Mouse (Mus musculus) olfactory bulb, adult 2 months (tissue): Measurements from ENCODE around the gene Tmem145. TPM values are rescaled to one million over a fixed set of nuclear protein-coding genes. Genes with fewer than 3 reads are reported as not detected.
"Not testable (repeated sequence)": the region's sequence is repeated elsewhere in the genome, so short reads cannot be mapped to it uniquely, and the experiment has no call there.

Source experiments
- H3K27ac ChIP-seq: fragments of 200-500 bp; 2 replicates; pipeline ENCODE4 v1.5.1; 2012; ENCODE audit warnings: low read depth, low read length; ENCODE audit not compliant: insufficient read depth
- H3K4me1 ChIP-seq: fragments of 200-500 bp; 2 replicates; pipeline ENCODE4 v1.6.1; 2012; ENCODE audit warnings: low read length; ENCODE audit not compliant: control insufficient read depth, insufficient read depth
- H3K4me3 ChIP-seq: fragments of 200-500 bp; 2 replicates; pipeline ENCODE4 v1.5.1; 2012; ENCODE audit warnings: mild to moderate bottlenecking, low read depth, low read length, moderate library complexity; ENCODE audit not compliant: insufficient read depth
- CTCF ChIP-seq: fragments of 200-500 bp; IDR thresholded peaks from 2 replicates; pipeline ENCODE4 v1.5.1; 2012; ENCODE audit warnings: low read depth, mild to moderate bottlenecking, low read length, moderate library complexity; ENCODE audit not compliant: insufficient read depth
- POLR2A ChIP-seq: fragments of 200-500 bp; IDR thresholded peaks from 2 replicates; pipeline ENCODE4 v1.6.1; 2012; ENCODE audit warnings: mild to moderate bottlenecking, low read depth, low read length, moderate library complexity; ENCODE audit not compliant: insufficient read depth
- WGBS: fragments of 180-500 bp; shearing (Covaris S2); methylation state at CpG from one replicate; pipeline ENCODE4 v1.1.7; 2018; 5-methylcytosine and 5-hydroxymethylcytosine counted together
- polyA plus RNA-seq: library from polyadenylated mRNA; stranded (reverse); fragments of >200 nt; gene quantifications from 2 replicates; pipeline ENCODE4 v1.2.4, GENCODE M21; 2012; ENCODE audit warnings: low replicate concordance; ENCODE audit not compliant: missing spikeins, insufficient read depth, insufficient read length

Tmem145 gene
- polyA plus RNA-seq, result not detected in 2 replicates

GRCm38 (mm10) chr7:25305956-25306613 is at the start of gene Tmem145:
Gene Tmem145, plus strand, starts transcription at chr7:25306106.
- WGBS, result under 1% methylated on average over 47 of the region's 47 CpGs
- Histone ChIP-seq H3K4me1 (peaks cover 8% of the 10 kb centered on the region; the same call in 1 of the 2 replicates), H3K27ac (no peak within 1 kb of the TSS), H3K4me3 (peak within 1 kb of the TSS; percentile 81)
- TF ChIP-seq POLR2A (peak; percentile 71), CTCF (0 out of 2 replicates have a peak, but pooled peaks have one; percentile 33)

- H3K4me3 ChIP-seq, result no peak overlapping the region
- H3K4me1 ChIP-seq, result peaks cover under 1% of the 10 kb centered on the region
- no peak overlapping the region for H3K27ac ChIP-seq
- no peak for TF ChIP-seq CTCF
- no peak for TF ChIP-seq POLR2A
- WGBS, result 72% methylated on average over 1 of the region's 1 CpGs
These were observed 44.0 kb upstream of the Tmem145 start for GRCm38 (mm10) chr7:25261896-25262295.

DNA sequence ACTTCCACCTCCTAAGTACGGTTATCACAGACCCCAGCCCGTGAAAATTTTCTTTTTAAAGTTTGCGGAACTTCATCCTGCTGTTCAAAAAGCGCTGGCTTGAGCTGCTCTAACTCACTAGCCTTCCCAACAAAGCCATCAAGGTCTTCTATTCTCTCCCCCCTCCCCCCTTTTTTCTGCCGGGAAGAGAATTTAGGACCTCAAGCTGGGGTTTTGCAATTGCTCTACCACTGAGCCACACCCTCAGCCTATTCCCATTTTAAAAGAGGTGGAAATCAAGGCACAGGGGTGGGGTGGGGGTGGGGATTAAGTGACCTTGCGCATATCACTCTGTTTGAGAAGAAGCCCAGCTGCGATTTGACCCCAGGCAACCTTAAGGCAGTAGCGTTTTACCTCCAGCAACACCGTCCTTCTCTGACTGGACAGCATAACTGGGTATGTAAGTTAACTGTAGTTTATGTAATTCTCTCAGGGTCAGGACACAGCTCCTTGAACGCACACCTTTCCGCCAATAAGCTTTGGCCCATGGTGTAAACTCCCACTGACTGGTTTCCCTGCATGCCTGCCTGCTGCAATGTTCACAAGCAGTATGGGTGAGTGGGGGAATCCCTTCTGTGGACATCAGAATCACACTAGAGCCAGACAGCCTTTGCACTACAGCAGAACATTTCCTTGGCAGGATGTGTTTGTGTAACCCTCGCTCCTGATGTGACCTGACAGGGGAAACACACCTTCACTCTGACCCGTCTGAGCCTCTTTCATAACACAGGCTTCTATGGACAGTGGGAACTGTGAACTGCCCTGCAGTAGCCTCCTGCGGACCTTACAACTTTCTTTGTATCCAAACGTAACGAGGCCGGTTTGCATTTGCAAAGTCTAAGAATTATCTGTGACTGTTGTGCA is 41.7 kb upstream of the Tmem145 start:
- no peak overlapping the region for H3K27ac ChIP-seq
- peaks cover 7% of the 10 kb centered on the region for H3K4me1 ChIP-seq
- TF ChIP-seq POLR2A, result no peak
- TF ChIP-seq CTCF, result no peak
- WGBS, result 58% methylated on average over 17 of the region's 17 CpGs
- H3K4me3 ChIP-seq, result no peak overlapping the region

- peaks cover 22% of the 10 kb centered on the region for H3K4me1 ChIP-seq
- not testable (repeated sequence) for H3K27ac ChIP-seq, H3K4me3 ChIP-seq
- WGBS, result 92% methylated on average over 5 of the region's 5 CpGs
These were observed 40.2 kb upstream of the Tmem145 start for GRCm38 (mm10) chr7:25265743-25266142.

GRCm38 (mm10) chr7:25266180-25266962 is 39.5 kb upstream of the Tmem145 start:
- 91% methylated on average over 8 of the region's 8 CpGs for WGBS
- peaks cover 28% of the 10 kb centered on the region for H3K4me1 ChIP-seq
- no peak overlapping the region for H3K27ac ChIP-seq
- H3K4me3 ChIP-seq, result no peak overlapping the region
- TF ChIP-seq POLR2A, result no peak
- no peak for TF ChIP-seq CTCF

DNA sequence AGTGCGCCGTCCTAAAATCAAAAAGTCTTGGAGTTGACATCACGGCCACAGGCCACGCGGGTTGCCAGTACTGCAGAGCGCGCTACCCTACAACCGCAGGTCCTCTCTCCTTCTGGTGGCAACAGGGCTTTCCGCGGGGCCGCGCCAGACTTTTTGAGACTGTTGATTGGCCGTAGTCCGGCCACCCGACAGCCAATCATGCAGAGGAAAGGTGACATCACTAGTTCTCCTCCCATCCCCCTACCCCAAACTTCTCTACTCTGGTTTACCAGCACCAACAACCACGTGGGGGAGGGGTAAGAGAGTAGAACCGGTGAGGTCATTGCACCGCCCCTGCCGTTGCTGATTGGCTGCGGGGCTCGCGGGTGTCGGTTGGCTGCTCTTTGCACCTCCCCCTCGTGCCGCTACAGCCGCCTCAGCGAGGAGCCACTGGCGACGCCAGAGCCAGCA is 38.6 kb upstream of the Tmem145 start, which contains the start of gene Cic:
TSS of gene Cic (plus strand) at position 404 of the 450 bp plus-strand sequence.
- WGBS, result under 1% methylated on average over 29 of the region's 29 CpGs
- TF ChIP-seq CTCF (no peak), POLR2A (peak; percentile 45; the same call in 1 of the 2 replicates)
- peak within 1 kb of the TSS; percentile 76 for H3K4me3 ChIP-seq
- peak within 1 kb of the TSS; percentile 97 for H3K27ac ChIP-seq
- peaks cover 35% of the 10 kb centered on the region for H3K4me1 ChIP-seq

DNA sequence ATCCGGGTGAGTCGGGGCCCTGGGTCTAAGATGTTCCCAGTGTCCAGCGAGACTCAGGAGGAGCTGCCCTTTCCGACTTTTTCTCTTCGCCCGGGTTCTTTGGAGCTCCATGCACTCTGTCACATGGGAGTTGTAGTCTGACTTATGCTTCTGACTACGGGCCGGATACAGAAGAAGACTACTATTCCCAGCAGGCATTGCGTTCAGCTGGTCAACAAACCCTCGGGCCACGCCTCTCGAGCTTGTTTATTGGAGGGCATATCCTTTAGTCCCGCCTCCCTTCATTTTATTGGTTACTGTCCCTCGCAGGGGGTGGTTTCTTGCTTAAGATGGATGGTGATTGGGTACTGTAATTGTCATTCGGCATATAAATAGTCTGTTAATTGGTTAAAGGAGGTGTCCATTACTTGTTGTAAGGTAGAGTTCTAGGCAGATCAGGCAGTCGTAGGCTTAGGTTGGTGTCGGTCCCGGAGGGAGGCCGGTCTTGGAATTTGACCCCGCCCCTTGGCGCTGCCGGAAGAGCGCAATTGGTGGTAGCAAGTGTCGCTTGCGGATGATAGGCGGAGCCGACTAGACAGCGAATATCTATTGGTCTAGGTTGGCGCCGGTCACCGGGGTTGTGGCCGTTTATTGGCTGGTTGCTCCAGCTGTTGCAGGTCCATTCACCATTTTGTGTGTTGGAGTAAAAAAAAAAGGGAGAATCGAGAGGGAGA is 38.0 kb upstream of the Tmem145 start:
- under 1% methylated on average over 33 of the region's 33 CpGs for WGBS
- Histone ChIP-seq H3K27ac (peak overlapping the region; percentile 97), H3K4me1 (peaks cover 40% of the 10 kb centered on the region), H3K4me3 (peak overlapping the region; percentile 76)
- TF ChIP-seq POLR2A, result no peak

- WGBS, result 0% methylated on average over 7 of the region's 7 CpGs
- Histone ChIP-seq H3K27ac (no peak overlapping the region), H3K4me1 (peaks cover 47% of the 10 kb centered on the region), H3K4me3 (peak overlapping the region; percentile 57)
- TF ChIP-seq CTCF, result no peak
- no peak for TF ChIP-seq POLR2A
These were observed 37.3 kb upstream of the Tmem145 start for GRCm38 (mm10) chr7:25268588-25268987.
